ENCODE assay signal across 20 mouse cellular contexts in genomic region chr2:58657855-58658254, GRCm38 (mm10).
DNase-seq lines count a peak whose midpoint lies in the region; TF ChIP-seq lines count a peak whose summit lies in the region.
"Had no signal": no experiment of that assay in that cellular context is flagged by ENCODE, and none has a peak within 500 bp of the region (broad histone marks: within the 10 kb centered on the region; RNA-seq: fewer than 3 reads in every experiment).

No protein-coding gene starts in this region.

- TF ChIP-seq POLR2A in ES-Bruce4 (IDR thresholded peaks at IDR 0.05; ENCODE audit: insufficient read depth, low read length) = no peak

- H3K9me3 ChIP-seq in ES-Bruce4 (replicated peaks; ENCODE audit: control insufficient read depth, insufficient read depth, low read length, poor library complexity, severe bottlenecking) = peaks cover 3% of the 10 kb centered on the region
- H3K9me3 ChIP-seq: embryonic facial prominence, embryonic 15.5 days; liver, embryonic 15.5 days; midbrain, embryonic 15.5 days; neural tube, embryonic 13.5 days had no signal

- H3K4me1 ChIP-seq in ES-Bruce4 (ENCODE audit: control insufficient read depth, insufficient read depth, low read length) = peaks cover 1% of the 10 kb centered on the region
- H3K4me1 ChIP-seq: liver, embryonic 15.5 days; neural tube, embryonic 13.5 days had no signal

- peak; percentile 44 for TF ChIP-seq CTCF in layer of hippocampus, adult 2 months (conservative IDR thresholded peaks at IDR 0.05)
- TF ChIP-seq CTCF in ES-Bruce4 (IDR thresholded peaks at IDR 0.05; ENCODE audit: low read depth, low read length) = peak; percentile 57

- H3K27me3 ChIP-seq in ES-Bruce4 (ENCODE audit: control insufficient read depth, insufficient read depth, low read length, poor library complexity, severe bottlenecking) = no peaks in the 10 kb centered on the region
- H3K27me3 ChIP-seq: embryonic facial prominence, embryonic 15.5 days; liver, embryonic 15.5 days; midbrain, embryonic 15.5 days; neural tube, embryonic 13.5 days had no signal

- H3K4me3 ChIP-seq in layer of hippocampus, adult 2 months = no peak overlapping the region
- H3K4me3 ChIP-seq in ES-Bruce4 (ENCODE audit: low read depth, low read length) = no peak overlapping the region
- H3K4me3 ChIP-seq: embryonic facial prominence, embryonic 15.5 days; left cerebral cortex, adult 2 months; liver, embryonic 15.5 days; midbrain, embryonic 15.5 days; neural tube, embryonic 13.5 days had no signal

- no peak overlapping the region for H3K9ac ChIP-seq in ES-Bruce4 (ENCODE audit: low read depth, poor library complexity, severe bottlenecking)
- H3K9ac ChIP-seq: embryonic facial prominence, embryonic 15.5 days; forebrain, postnatal 0 days; liver, embryonic 15.5 days; midbrain, embryonic 15.5 days; neural tube, embryonic 13.5 days had no signal

- H3K27ac ChIP-seq in layer of hippocampus, adult 2 months = no peak overlapping the region
- H3K27ac ChIP-seq in ES-Bruce4 (ENCODE audit: insufficient read depth, low read length) = no peak overlapping the region
- H3K27ac ChIP-seq: embryonic facial prominence, embryonic 15.5 days; left cerebral cortex, adult 2 months; liver, embryonic 15.5 days; macrophage; midbrain, embryonic 15.5 days; neural tube, embryonic 13.5 days had no signal

- intact Hi-C loops in heart, postnatal 10 days (cut with DNase I) = no loop called here

- no peaks in the 10 kb centered on the region for H3K36me3 ChIP-seq in ES-Bruce4 (ENCODE audit: control insufficient read depth, insufficient read depth, low read length, poor library complexity, severe bottlenecking)
- H3K36me3 ChIP-seq: embryonic facial prominence, embryonic 15.5 days; liver, embryonic 15.5 days; midbrain, embryonic 15.5 days; neural tube, embryonic 13.5 days had no signal

- peak; percentile 31 for DNase-seq in heart, adult 11 months
- DNase-seq in heart, postnatal 10 days = no peak
- DNase-seq in layer of hippocampus, adult 2 months (ENCODE audit: low spot score in 2 of 2) = no peak
- no peak for DNase-seq in layer of hippocampus, adult 9-10 months (ENCODE audit: low spot score)
- peak; percentile 39 for DNase-seq in ZHBTc4 (ENCODE audit: low read depth, low spot score)
- no peak for DNase-seq in thymus, postnatal 36 days
- DNase-seq: adrenal gland, postnatal 25 days; cerebellum, adult 8-10 months; forebrain, postnatal 0 days; gastrocnemius, postnatal 25 days; kidney, adult 8-10 months; kidney, postnatal 10 days; thymus, adult 2 months had no signal

- no peak for TF ChIP-seq EP300 in ES-Bruce4 (IDR thresholded peaks at IDR 0.05; ENCODE audit: insufficient read depth, low read depth, low read length)

Comparison
In these comparisons a context has a peak if more than half of its experiments do, and no peak if none do; other contexts are left out.
1. DNase-seq: peak in heart, adult 11 months (single experiment) and ZHBTc4 (single experiment); none in heart, postnatal 10 days (0 of 2), layer of hippocampus, adult 2 months (0 of 2), layer of hippocampus, adult 9-10 months (single experiment) and thymus, postnatal 36 days (0 of 2).